Mouse (Mus musculus) kidney, postnatal 0 days (tissue): ENCODE measurements at regions not wholly inside any gene's neighbourhood (a gene's known extent, or its start where the extent isn't known, plus 50 kb on each side); places are given as distances from the start of the nearest gene placed in this dataset.
A peak's percentile ranks its signal among the peaks of the same experiment; 100 is the strongest.
"Not testable (repeated sequence)": the region's sequence is repeated elsewhere in the genome, so short reads cannot be mapped to it uniquely, and the experiment has no call there.

Experiments
- ATAC-seq: fragments of 200-750 bp; cut with Nextera tagmentation; replicated peaks from 2 replicates; pipeline ENCODE4 v1.8.0; 2017; ENCODE audit warnings: low read depth, moderate number of reproducible peaks, moderate TSS enrichment, moderate library complexity; ENCODE audit not compliant: low FRiP score
- DNase-seq: peaks from one replicate; pipeline ENCODE4 v3.0.0-alpha.2; 2016; ENCODE audit warnings: low spot score
- H3K27ac ChIP-seq: fragments of 300-500 bp; sonication (generic); 2 replicates; pipeline ENCODE4 v1.5.1; 2014; ENCODE audit warnings: mild to moderate bottlenecking
- H3K27me3 ChIP-seq: fragments of 300-500 bp; sonication (generic); 2 replicates; pipeline ENCODE4 v1.6.1; 2014; ENCODE audit warnings: low read length, mixed read lengths; ENCODE audit not compliant: insufficient read depth
- H3K36me3 ChIP-seq: fragments of 300-500 bp; sonication (generic); 2 replicates; pipeline ENCODE4 v1.6.1; 2014; ENCODE audit warnings: low read length, mixed read lengths; ENCODE audit not compliant: insufficient read depth
- H3K4me1 ChIP-seq: fragments of 300-500 bp; sonication (generic); replicated peaks from 2 replicates; pipeline ENCODE4 v1.6.1; 2014; ENCODE audit warnings: antibody characterized with exemption, low read length, mixed read lengths; ENCODE audit not compliant: insufficient read depth
- H3K4me2 ChIP-seq: fragments of 300-500 bp; sonication (generic); 2 replicates; pipeline ENCODE4 v1.6.1; 2014; ENCODE audit warnings: mild to moderate bottlenecking, low read length, moderate library complexity, mixed read lengths
- H3K4me3 ChIP-seq: fragments of 300-500 bp; sonication (generic); replicated peaks from 2 replicates; pipeline ENCODE4 v1.5.1; 2014; ENCODE audit warnings: low read depth, low read length
- H3K9ac ChIP-seq: fragments of 300-500 bp; sonication (generic); 2 replicates; pipeline ENCODE4 v1.6.1; 2014; ENCODE audit warnings: low read depth, low read length
- H3K9me3 ChIP-seq: fragments of 300-500 bp; sonication (generic); replicated peaks from 2 replicates; pipeline ENCODE4 v1.6.1; 2016; ENCODE audit warnings: low read length, inconsistent platforms, mixed read lengths
- CTCF ChIP-seq: IDR thresholded peaks from 2 replicates; pipeline ENCODE4 v1.5.1; 2016; ENCODE audit warnings: antibody characterized with exemption, low read depth, mild to moderate bottlenecking, moderate library complexity
- WGBS: fragments of 180-500 bp; shearing (Covaris S2); extraction: QIAGEN DNeasy Blood & Tissue Kit; methylation state at CpG from one replicate; pipeline ENCODE4 v1.1.7; 2014; 5-methylcytosine and 5-hydroxymethylcytosine counted together

- Histone ChIP-seq H3K36me3 (no peaks in the 10 kb centered on the region), H3K27ac (no peak overlapping the region), H3K4me1 (no peaks in the 10 kb centered on the region), H3K9me3 (no peaks in the 10 kb centered on the region), H3K27me3 (no peaks in the 10 kb centered on the region), H3K9ac (no peak overlapping the region), H3K4me2 (no peak overlapping the region), H3K4me3 (no peak overlapping the region)
- TF ChIP-seq CTCF, result no peak
- no peak for DNase-seq
- no peak for ATAC-seq
Observed at GRCm38 (mm10) chr1:157810657-157811056, 304.1 kb downstream of the Sec16b start.

- no peak for TF ChIP-seq CTCF
- 67% methylated on average over 2 of the region's 2 CpGs for WGBS
- H3K27me3 ChIP-seq, result no peaks in the 10 kb centered on the region
- no peaks in the 10 kb centered on the region for H3K9me3 ChIP-seq
- H3K4me2 ChIP-seq, result no peak overlapping the region
- no peaks in the 10 kb centered on the region for H3K4me1 ChIP-seq
- H3K4me3 ChIP-seq, result no peak overlapping the region
- H3K36me3 ChIP-seq, result no peaks in the 10 kb centered on the region
- ATAC-seq (no peak), DNase-seq (no peak)
- no peak overlapping the region for H3K9ac ChIP-seq
- H3K27ac ChIP-seq, result no peak overlapping the region
Observed at GRCm38 (mm10) chr1:157827966-157828365, 321.4 kb downstream of the Sec16b start.

- ATAC-seq (no peak), DNase-seq (no peak)
- H3K36me3 ChIP-seq, result no peaks in the 10 kb centered on the region
- H3K4me1 ChIP-seq, result no peaks in the 10 kb centered on the region
- TF ChIP-seq CTCF, result no peak
- 43% methylated on average over 2 of the region's 2 CpGs for WGBS
- no peaks in the 10 kb centered on the region for H3K9me3 ChIP-seq
- H3K27ac ChIP-seq, result no peak overlapping the region
- no peaks in the 10 kb centered on the region for H3K27me3 ChIP-seq
- no peak overlapping the region for H3K9ac ChIP-seq
- no peak overlapping the region for H3K4me3 ChIP-seq
- H3K4me2 ChIP-seq, result no peak overlapping the region
Observed at GRCm38 (mm10) chr1:157831511-157831910, 325.0 kb downstream of the Sec16b start.

- Histone ChIP-seq H3K9me3 (no peaks in the 10 kb centered on the region), H3K4me3 (no peak overlapping the region), H3K4me2 (no peak overlapping the region), H3K9ac (no peak overlapping the region), H3K36me3 (no peaks in the 10 kb centered on the region), H3K27ac (no peak overlapping the region), H3K4me1 (no peaks in the 10 kb centered on the region), H3K27me3 (no peaks in the 10 kb centered on the region)
- no peak for TF ChIP-seq CTCF
- DNase-seq (no peak), ATAC-seq (no peak)
- 41% methylated on average over 5 of the region's 5 CpGs for WGBS
Observed at GRCm38 (mm10) chr1:157872775-157873174, 366.2 kb downstream of the Sec16b start.

DNA sequence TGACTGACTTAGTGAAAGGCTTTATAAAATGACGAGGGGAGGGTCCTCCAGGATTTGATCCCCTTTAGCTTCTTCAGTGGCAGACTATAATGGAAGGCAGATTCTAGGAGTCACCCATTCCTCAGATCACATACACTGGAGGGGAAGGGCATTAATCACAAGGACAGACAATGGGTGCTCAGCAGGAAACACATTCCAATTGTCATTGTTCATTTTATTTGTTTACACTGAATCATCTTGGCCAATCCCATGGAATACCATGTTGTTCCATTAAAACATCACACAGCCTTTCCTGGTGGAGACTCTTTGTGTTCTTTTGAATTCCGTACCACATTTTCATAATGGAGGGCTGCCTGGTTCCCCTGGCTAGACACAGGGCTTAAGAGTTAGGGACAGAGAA is 368.5 kb downstream of the Sec16b start:
- Histone ChIP-seq H3K4me1 (no peaks in the 10 kb centered on the region), H3K27me3 (no peaks in the 10 kb centered on the region), H3K9ac (no peak overlapping the region), H3K36me3 (no peaks in the 10 kb centered on the region), H3K4me2 (no peak overlapping the region), H3K9me3 (no peaks in the 10 kb centered on the region), H3K4me3 (no peak overlapping the region), H3K27ac (no peak overlapping the region)
- no peak for TF ChIP-seq CTCF
- DNase-seq (no peak), ATAC-seq (no peak)
- 79% methylated on average over 2 of the region's 2 CpGs for WGBS

- H3K9me3 ChIP-seq, H3K4me2 ChIP-seq, H3K27me3 ChIP-seq, ATAC-seq, H3K27ac ChIP-seq, DNase-seq, H3K4me1 ChIP-seq, H3K9ac ChIP-seq, H3K4me3 ChIP-seq, H3K36me3 ChIP-seq: not testable (repeated sequence)
- WGBS, result 95% methylated on average over 2 of the region's 4 CpGs
Observed at GRCm38 (mm10) chr1:157877117-157877516, 370.6 kb downstream of the Sec16b start.

DNA sequence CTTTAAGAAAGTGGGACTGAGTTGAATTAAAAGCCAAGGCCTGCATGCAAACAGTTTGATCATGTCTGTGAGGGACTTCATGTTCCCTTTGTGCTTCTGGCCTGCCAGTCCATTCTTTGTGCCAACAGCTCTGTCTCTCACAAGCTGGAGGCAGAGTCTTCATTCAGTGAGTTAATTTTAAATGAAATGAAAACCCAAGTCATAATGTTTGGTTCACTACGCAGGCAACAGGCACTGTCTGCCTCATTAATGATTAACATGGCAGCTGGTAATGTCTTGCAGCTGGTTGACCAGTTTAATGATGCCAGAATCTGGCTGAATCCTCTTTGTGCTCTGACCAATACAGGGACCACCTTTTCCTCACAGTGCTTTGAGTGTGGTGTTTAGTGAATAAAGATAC is 380.6 kb downstream of the Sec16b start:
- TF ChIP-seq CTCF, result no peak
- H3K27me3 ChIP-seq, result no peaks in the 10 kb centered on the region
- no peak overlapping the region for H3K4me2 ChIP-seq
- H3K4me1 ChIP-seq, result no peaks in the 10 kb centered on the region
- H3K4me3 ChIP-seq, result no peak overlapping the region
- ATAC-seq (peak; percentile 92), DNase-seq (peak; percentile 59)
- H3K36me3 ChIP-seq, result no peaks in the 10 kb centered on the region
- 26% methylated on average over 1 of the region's 1 CpGs for WGBS
- H3K9ac ChIP-seq, result no peak overlapping the region
- no peaks in the 10 kb centered on the region for H3K9me3 ChIP-seq
- H3K27ac ChIP-seq, result peak overlapping the region; percentile 10; the same call in 1 of the 2 replicates
